Mouse (Mus musculus): ENCODE results near the gene Dhrs7.

GRCm38 (mm10) chr12:72694438-72694837, 29.7 kb upstream of the Dhrs7 start:
- no peak for TF ChIP-seq CTCF (IDR thresholded peaks at IDR 0.05; ENCODE audit: low read depth, low read length)
- no peak for TF ChIP-seq TAL1 (conservative IDR thresholded peaks at IDR 0.05; ENCODE audit: low read depth, low read length)
- TF ChIP-seq GATA1 (IDR thresholded peaks at IDR 0.05; ENCODE audit: borderline replicate concordance, low read length): no peak

Measured in G1E (cell line).